Mouse (Mus musculus) natural killer cell, adult 2 months (primary cell): ENCODE measurements at regions not wholly inside any gene's neighbourhood (a gene's known extent, or its start where the extent isn't known, plus 50 kb on each side); places are given as distances from the start of the nearest gene placed in this dataset.

ENCODE experiments used
- DNase-seq, 2 experiments: peaks; one replicate each; pipeline ENCODE4 v3.0.0; 2022; ENCODE audit warnings: low spot score in 2 of 2

DNA sequence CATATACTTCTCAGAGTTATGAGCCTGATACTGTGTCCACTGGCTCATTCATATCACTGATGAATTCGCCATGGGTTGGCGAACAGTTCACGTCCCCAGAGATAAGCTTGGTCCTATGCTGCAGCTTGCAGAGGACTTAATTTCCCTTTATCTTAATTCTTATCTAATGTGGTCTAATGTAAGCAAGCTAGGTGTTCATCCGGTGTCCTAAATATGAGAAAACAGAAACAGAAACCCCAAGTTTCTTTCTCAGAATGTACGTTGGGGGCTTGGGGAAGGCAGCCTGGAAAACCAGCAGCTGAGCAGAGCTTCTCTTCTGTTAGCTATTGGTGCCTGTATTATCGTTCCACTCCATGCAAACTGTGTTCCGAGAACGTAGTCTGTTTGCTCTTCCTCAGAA lies 170.1 kb downstream of the 1700064H15Rik start:
- no peak for DNase-seq

DNA sequence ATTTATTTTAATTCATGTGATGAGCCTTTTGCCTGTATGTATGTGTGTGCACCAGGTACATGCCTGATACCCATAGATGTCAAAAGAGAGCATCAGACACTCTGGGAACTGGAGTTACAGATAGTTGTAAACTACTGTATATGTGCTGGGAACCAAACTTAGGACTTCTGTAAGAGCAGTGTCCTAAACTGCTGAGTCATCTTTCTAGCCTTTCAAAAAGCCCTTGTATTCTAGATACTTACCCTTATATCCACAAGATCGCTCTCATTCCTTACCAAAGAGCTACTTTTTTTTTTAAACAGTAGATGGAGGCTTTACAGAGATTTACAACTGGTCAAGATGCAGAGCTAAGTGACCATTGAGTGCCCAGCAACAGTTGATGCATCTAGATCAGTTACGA lies 171.0 kb downstream of the 1700064H15Rik start:
- no peak for DNase-seq

DNA sequence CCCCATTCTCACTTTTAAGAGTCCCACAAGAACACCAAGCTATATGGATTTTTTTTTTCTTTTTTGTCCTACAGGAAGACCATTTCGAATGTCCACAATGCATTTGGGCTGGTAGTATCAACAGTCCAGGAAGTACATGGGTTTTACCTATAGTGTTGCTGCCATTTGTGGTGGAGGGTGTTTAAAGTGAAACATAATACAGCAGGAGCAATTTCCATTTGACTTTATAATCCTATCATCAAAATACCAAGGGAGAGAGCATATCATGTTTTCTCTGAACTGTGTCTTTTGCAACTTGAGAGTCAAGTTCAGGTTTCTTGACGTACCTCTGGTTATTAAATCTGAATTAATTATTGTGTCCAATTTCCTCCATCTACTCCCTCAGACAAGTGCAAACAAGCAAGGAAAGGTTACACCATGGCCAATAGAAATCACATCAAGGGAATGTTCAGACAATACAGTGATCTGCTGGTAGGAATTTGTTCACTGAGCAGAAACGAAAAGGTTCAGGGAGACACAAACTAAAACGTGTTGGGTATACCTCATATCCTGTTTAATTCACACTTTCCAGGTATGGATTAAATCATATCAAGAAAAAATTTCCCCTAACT lies 172.5 kb downstream of the 1700064H15Rik start:
- DNase-seq: no peak

DNA sequence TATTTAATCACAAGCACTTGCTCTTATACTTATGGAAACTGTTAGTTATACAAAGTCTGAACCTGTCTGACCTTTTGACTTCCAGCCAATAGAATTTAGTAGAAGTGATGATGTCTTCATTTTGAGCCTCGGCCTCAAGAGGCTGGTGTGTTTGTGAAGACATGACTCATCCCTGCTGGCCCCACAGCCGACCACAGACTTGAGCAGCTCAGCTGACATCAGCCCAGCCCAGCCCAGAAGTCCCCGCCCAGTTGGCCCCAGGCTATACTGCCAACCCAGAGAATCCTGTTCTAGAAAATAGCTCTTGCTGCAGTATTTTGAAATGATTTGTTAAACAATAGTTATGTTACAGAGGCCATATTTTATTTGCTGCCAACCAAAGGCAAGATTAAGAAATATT lies 177.5 kb downstream of the 1700064H15Rik start:
- DNase-seq: peak; percentile 81 to 83

DNA sequence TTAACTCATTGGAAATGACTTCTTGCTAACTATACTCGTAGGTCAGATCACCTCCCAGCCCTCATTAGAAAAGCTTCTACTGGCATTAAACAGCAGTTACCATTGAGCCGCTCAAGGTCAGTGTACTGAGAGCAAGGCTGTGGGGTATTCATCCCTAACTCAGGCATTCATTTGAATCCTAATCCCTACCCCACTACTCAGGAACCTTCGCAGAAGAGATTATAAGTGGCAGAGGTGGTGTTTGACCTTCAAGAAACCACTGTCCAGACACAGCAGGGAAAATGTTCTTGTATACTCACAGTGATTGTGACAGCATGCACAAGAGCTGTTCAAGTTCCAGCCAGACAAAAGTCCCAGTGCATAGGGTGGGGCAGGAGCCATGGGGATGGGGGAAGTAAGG lies 179.5 kb downstream of the 1700064H15Rik start:
- DNase-seq: no peak

DNA sequence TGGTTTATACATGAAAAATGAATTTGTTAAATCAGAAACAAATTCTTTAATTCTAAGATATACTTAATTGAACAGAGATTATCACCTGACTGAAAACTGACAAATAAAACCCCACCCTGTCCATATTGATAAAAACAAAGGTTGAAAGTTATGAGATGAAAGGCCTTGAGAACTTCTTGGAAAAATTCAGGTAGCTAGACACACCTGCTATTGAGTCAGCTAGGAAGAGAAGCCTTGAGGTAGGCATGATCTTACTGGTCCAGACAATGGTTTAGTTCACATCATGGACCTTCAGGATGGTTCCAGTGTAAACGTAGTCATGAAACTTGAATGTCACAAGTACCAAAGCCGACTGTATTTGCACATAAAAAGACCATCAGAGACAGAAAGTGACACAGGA lies 180.3 kb downstream of the 1700064H15Rik start:
- no peak for DNase-seq

DNA sequence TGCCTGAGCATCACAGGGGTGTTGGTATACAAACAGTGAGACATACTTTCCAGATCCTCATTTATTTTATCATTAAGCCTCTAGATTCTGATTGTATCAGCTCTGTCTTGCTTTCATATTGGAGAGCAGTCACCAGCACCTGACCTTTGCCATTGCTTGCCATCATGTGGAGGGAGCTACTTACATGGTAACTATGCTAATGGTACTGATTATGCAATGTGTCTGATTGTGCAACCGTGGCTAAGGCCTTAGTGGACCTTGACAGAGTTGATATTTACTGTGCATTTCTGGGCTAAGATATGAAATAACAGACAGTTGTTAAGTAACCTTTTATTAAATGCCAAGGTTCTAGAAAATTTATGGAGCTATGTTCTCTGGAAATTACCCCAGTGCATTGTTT lies 180.7 kb downstream of the 1700064H15Rik start:
- DNase-seq: no peak

DNA sequence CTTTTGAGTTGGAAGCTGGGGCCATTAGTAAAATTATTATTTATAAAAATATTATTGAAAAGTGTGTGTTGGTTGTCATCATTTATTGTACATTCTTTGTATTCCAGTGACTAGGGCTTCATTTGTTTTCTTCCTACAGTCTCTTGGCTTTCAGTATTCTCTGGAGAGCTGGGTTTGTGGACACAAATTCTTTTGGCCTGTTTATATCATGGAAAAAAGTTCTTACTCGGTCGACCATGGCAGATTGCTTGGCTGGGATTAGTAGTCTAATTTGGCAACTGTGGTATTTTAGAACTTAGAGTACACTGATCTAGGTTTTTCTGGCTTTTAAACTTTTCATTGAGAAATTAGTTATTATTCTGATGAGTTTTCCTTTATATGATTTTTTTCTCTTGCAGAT lies 183.6 kb downstream of the 1700064H15Rik start:
- DNase-seq: no peak

DNA sequence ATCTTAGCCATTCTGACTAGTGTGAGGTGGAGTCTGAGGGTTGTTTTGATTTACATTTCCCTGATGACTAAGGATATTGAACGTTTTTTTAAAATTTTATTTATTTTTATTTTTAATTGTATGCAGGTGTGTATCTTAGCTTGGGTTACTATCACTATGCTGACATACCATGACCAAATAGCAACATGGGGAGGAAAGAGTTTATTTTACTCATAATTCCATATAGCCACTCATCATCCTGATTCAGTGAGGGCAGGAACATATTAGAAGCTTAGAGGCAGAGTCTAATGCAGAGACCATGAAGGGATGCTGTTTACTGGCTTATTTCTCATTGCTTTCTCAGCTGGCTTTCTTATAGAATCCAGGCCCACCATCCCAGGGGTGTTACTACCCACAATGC lies 186.7 kb downstream of the 1700064H15Rik start:
- DNase-seq: no peak

DNA sequence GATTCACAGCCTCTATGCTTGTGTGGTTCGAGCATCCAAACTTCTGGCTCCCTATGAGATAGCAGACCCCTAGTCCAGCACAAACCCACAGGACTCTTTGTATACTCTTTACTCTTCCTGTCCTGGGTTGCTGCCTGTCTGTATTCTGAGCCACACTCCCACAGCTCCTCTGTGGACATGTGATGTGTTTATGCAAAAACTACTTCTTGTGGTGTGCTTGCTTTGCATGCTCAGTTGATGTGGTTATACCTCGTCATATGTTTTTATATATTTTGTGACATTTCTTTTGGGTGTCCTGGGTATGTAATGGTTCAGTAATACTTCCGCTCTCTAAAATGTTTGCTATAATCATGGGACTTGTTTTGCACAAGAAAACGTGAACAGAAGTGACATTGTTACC lies 198.3 kb downstream of the 1700064H15Rik start:
- peak; percentile 52 to 79 for DNase-seq

DNA sequence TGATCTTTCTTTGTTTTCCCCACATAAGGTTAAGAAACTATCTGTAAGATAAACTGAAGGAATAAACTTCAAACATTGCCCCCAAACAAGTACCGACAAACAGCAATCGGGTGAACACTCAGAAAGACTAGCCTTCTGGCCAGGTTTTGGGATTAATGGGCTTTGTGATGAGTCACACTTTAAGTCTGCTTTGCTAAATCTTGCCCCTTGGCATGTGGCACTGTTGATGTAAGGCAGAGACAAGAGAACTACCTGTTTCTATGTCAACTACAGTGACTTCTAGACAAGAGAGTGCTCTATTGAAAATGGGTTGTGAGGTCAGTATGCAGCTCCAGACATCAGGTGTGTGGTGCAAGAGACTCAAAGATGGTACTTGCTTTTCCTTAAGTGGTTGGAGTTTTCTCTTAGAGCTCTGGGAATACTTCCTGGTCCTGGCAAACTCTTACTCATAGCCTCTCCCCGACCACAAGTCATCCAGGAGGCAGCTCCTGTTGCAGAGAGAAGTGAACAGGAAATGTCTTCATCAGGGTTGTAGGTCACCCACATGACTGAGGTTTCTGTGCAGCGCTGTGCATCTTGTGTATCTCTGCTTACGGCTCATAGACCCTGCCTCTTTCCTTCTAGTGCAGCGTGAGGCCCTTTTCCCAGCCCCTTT lies 198.9 kb downstream of the 1700064H15Rik start:
- peak; percentile 6 to 66 for DNase-seq

DNA sequence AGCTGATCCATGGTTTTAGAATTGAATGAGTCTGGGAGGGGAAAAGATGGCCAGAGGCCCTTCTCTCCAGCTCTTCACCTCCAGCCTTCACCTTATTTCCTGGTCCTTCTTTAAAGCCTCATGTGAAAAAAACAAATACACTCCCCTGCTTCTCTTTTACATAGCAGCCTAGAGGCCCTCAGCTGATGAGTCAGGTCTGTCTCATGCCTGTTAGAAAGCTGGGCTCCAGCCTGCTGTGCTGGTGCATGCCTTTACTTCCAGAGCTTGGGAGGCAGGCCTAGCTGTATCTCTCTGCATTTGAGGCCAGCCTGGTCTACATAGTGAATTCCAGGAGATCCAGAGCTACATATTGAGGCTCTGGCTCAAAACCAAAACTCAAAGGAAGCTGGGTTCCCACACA lies 199.5 kb downstream of the 1700064H15Rik start:
- DNase-seq: peak in 1 of 2 experiments; percentile 16

DNA sequence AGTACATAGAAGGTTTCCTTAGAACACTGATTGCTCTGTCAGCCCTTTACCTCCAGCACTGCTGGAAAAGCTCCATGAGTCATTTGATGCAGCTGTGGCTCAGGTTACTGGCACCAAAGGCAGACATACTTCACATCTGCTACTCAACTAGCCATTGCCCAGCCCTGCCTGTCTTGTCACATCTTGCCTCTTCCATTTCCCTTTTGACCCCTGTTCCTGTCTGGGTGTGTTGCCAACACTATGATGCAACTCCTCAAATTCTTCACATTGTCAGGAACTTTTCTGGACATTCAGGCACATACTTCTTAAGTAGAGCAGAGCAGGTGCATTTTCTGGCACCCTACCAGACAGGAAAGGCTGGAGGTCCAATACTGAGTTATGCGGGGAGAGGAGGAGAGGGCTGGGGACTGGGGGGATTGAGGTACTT lies 202.3 kb downstream of the 1700064H15Rik start:
- no peak for DNase-seq

DNA sequence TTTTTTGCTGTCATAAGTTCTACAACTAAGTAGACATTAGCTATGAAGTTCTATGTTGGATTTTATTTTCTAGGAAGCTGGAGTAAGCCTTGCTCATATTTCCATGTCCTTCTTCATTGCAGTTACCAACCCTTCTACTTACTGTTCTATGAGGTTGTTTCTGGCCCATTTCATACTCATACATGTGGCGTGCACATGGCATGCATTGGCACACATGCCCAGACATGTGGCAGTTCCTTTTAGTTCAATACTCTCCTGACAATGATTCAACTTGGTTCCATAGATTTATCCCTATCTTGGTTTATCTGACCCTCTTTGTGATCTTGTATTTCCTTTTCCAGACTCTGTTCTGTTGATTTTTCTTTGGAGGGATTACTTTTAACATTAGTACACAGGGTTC lies 203.2 kb downstream of the 1700064H15Rik start:
- DNase-seq: no peak

DNA sequence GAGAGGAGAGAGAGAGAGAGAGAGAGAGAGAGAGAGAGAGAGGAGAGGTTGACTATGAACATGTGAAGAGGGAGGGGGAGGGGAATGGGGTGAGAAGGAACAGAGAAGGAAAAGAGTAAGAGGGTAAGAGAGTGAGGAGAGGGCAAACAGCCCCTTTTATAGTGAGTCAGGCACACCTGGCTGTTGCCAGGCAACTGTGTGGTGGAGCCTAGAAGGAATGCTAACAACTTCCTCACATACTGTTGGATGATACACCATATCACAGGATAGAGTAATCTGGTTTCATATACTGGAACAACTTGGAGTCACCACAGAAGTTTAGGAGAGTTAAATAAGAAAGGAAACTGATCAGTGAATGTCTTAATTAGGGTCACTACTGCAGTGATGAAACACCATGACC lies 204.1 kb downstream of the 1700064H15Rik start:
- DNase-seq: no peak

DNA sequence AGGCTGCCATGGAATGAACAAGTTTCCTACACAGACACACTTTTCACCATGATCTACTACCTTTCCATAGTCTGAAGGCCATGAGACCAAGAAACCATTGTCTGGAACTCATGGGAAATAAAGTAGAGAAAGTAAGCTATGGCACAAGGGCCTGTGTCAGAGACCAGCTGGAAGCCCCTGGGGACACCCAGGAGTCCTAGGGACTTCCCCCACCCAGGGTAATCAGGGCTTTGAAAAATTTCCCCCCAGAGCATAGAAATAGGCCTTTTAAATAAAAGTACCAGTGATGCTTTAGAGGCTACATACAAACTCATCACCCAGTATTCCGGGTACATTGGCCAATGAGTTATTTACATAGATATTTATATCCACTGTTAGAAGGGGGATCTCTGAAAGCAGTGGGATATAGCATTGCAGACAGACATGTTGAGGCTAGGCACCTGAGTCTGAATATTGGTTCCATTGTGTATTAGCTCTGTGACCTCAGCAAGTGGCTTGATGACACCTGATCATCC lies 207.0 kb downstream of the 1700064H15Rik start:
- DNase-seq: peak in 1 of 2 experiments; percentile 40

DNA sequence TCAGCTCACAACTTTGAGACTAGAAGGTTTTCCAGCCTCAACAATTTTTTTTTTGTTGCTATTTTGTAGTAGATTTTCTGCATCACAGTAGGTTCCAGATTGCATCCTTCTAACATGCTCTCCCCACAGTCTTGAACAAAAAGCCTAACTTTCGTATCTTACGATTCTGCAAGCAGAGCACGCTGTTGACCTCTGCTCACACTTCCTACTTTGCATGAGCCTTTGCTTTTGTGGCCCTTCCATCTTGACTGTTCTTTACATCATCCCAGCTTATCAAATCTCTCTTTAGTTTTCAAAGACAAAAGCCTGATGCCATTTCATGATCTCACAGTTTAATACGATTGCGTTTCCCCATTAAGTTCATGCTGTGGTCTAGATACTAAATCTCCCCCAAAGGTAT lies 207.6 kb downstream of the 1700064H15Rik start:
- DNase-seq: no peak

DNA sequence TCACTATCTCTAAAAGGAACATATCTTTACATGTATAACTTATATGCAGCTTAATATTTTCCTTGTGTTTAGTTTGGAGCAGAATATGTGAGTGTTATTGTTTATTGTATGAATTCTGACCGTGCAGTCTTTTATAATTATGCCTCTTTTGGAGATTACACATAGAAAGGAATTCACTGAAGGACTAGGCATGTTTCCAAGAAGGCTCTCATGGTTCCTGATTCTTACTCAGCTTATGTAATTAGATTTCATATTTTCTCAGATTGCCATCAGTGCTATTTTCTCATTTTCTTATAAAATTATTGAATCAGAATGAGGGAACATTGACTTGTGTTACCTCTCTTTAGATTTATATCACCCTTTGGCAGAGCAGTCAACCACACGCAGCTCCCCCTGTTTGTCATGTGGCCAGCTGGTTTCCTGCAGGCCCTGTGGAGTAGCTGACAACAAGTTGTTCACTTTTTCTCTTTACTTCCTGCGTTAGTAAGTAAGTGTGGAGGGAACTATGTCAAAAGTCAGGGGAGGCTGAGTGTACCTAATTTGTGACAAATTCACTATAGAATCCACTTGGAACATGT lies 217.4 kb downstream of the 1700064H15Rik start:
- DNase-seq: peak; percentile 50 to 57

DNA sequence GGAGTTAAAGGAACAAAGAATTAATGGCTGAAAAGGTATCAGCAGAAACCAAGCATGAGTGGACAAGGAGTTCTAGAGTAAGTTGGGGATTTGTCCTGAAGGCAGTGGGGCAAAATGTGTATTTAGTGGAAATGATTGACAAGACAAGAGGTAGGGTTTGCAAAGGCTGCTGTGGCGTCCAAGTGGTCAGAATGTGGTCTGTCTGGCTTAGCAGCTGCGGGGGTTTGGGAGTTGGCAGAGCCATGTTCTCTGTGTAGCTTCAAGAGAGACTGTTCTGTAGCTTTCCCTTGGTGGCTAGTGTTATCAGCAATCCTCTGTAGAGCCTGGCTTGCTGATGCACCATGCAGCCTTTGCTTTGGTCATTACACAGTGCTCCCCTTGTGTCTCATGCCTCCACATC lies 220.2 kb downstream of the 1700064H15Rik start:
- no peak for DNase-seq

DNA sequence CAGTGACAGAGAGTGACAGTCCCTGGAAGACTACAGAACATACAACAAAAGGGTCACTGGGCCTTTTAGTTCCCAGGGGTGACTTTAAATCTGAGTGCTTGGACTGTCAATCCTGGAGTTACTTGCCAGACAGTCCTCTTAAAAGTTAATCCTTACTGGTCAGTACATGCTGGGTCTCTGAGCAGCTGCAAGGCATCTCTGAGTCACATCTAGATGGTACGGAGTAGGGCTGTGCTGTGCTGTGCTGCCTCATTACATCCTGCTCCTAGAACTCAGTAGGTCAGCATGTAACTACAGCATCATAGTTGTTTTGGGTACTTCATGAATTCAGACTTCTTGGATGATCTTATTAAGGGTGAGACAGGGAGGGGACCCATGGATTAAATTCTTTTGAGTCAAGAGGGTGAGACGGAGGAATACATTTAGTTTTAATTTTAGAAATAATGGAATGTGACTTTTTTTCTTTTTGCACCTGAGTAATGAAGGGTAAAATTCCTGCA lies 220.8 kb downstream of the 1700064H15Rik start:
- DNase-seq: no peak

DNA sequence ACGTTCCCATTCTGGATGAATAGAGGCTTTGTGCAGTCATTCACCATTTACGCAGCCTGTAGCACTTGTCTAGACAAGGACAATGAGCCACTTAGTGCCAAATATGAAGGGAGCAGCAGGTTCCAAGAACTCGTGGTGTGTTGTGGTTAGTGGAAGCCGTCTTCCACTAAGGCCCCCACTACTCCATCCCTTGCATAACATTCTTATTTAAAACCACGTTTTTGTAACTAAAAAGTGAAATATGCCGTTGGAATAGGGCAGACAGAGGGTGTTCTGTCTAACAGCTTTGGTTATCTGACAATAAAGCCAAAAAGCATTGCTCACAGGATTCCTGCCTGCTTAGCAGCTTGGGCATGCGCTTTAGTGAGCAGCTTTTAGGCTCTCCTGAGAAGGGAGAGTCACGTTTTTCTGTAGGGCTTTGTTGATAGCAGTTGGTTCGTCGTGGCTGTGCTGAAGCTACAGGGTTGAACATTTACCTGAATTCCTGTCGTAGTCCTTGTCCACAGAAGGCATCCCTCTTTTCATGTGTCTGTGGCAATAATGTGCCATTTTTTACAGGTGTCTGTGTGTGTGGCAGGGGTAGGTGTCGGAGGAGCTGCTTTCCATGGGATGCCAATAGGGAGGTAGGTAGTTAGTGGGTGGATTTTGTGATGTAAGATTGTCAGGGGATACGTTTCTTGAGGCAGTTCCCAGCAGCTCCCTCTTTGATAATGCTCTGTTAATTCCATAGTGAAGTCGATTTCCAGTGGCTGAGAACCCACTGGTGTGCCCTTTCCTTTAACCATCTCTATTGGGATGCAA lies 221.9 kb downstream of the 1700064H15Rik start:
- DNase-seq: no peak

DNA sequence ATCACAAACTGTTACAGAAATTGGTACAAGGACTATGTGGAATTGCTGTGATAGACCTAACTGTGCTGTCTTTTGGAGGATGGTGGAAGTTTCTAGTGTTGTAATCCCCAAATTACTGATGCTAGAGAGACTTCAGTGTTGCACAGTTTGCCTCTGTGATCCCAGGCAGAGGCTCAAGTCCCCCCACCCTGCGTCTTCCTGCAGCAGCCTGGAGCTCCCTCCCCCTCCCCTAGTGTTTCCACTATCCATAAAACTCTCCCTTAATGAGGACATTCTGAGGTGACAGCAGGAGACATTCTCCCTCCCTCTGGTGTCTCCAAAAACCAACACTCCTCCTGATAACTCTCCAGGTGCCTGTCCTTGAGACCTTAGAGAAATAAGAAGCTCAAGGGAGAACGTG lies 242.8 kb downstream of the 1700064H15Rik start:
- no peak for DNase-seq
